Mouse (Mus musculus): ENCODE results near the gene Dars2. TPM values are rescaled to one million over a fixed set of nuclear protein-coding genes. Genes with fewer than 3 reads are reported as not detected.

Gene Dars2
- polyA plus RNA-seq, 1 experiment from 2014 or later, result 26.6 TPM

DNA sequence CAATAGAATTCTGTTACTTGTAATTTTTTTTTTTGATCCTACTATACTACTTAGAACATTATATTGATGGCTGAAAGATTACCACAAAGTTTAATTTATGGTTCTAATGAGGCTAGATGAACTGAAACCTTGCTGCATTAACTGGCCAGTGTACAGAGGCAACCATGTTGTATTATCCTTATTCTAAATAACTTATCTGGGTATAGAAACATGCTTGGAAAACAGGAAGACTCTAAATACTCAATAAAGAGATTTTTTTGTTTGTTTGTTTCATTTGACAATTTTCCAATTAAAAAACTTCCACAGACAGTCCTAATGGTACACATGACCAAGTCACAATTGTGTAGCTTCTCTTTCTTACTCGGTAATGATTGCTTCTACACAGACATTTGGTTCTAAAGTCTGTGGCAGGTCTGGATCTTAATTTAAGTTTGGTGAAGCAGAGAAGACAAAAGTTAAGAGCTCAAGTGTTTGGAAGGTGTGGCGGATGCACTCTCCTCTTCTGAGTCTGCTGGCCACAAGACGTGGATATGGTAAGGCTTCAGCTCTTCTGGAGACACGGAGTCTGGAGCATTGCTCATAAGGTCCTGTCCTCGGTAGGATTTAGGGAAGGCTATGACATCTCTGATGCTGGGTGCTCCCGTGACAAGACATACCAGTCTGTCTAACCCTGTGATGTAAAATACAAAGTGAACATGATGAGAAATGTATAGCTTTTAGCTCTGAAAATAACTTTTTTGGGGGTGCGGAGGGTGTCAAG lies 29.0 kb downstream of the Dars2 start:
- Histone ChIP-seq H3K9ac (no peak overlapping the region), H3K4me1 (replicated peaks) (peaks cover 17% of the 10 kb centered on the region), H3K27me3 (no peaks in the 10 kb centered on the region), H3K4me3 (no peak overlapping the region), H3K9me3 (replicated peaks) (no peaks in the 10 kb centered on the region), H3K36me3 (peaks cover 56% of the 10 kb centered on the region), H3K4me2 (no peak overlapping the region), H3K27ac (no peak overlapping the region)
- WGBS, result 84% methylated on average over 7 of the region's 7 CpGs
- no peak for ATAC-seq (replicated peaks; ENCODE audit: insufficient number of reproducible peaks, insufficient read depth, low FRiP score, low read depth)

DNA sequence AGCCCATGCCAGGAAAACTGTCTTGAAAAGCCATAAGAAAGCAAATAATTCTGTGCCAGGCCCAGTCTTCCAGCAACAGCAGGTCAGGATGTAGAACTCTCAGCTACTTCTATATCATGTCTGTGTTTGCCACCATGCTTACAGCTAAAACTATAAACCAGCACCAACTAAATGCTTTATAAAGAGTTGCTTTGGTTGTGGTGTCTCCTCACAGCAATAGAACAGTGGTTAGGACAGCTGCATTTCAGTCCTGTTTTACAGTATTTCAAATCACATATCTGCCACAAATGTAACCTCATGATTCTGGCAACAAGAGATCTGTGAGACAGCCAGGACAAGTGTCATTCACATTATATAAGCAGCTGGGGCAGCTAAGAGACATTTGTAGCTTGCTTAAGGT lies 29.6 kb downstream of the Dars2 start:
- no peak for ATAC-seq (replicated peaks; ENCODE audit: insufficient number of reproducible peaks, insufficient read depth, low FRiP score, low read depth)
- Histone ChIP-seq H3K4me1 (replicated peaks) (peaks cover 19% of the 10 kb centered on the region), H3K27me3 (no peaks in the 10 kb centered on the region), H3K4me2 (no peak overlapping the region), H3K36me3 (peaks cover 51% of the 10 kb centered on the region), H3K4me3 (no peak overlapping the region), H3K9me3 (replicated peaks) (no peaks in the 10 kb centered on the region), H3K9ac (no peak overlapping the region), H3K27ac (0 out of 2 replicates have a peak overlapping the region, but pooled peaks have one; percentile 40)

DNA sequence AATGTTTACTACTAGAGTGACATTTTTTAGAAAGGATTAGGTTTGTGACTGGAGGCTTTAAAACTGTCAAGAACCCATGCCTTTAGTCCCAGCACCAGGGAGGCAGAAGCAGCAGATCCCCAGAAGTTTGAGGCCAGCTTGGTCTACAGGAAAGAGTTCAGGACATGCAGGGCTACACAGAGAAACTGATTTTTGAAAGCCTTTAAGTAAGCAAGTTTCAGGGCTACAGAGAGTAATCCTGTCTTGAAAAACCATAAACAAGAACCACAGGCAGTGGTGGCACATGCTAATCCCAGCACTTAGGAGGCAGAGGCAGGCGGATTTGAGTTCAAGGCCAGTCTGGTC lies 30.1 kb downstream of the Dars2 start:
- Histone ChIP-seq H3K9ac (no peak overlapping the region), H3K4me2 (no peak overlapping the region), H3K9me3 (replicated peaks) (no peaks in the 10 kb centered on the region), H3K4me3 (no peak overlapping the region), H3K4me1 (replicated peaks) (peaks cover 19% of the 10 kb centered on the region), H3K36me3 (peaks cover 46% of the 10 kb centered on the region), H3K27ac (peak overlapping the region; percentile 40), H3K27me3 (no peaks in the 10 kb centered on the region)
- no peak for ATAC-seq (replicated peaks; ENCODE audit: insufficient number of reproducible peaks, insufficient read depth, low FRiP score, low read depth)
- 68% methylated on average over 1 of the region's 1 CpGs for WGBS

DNA sequence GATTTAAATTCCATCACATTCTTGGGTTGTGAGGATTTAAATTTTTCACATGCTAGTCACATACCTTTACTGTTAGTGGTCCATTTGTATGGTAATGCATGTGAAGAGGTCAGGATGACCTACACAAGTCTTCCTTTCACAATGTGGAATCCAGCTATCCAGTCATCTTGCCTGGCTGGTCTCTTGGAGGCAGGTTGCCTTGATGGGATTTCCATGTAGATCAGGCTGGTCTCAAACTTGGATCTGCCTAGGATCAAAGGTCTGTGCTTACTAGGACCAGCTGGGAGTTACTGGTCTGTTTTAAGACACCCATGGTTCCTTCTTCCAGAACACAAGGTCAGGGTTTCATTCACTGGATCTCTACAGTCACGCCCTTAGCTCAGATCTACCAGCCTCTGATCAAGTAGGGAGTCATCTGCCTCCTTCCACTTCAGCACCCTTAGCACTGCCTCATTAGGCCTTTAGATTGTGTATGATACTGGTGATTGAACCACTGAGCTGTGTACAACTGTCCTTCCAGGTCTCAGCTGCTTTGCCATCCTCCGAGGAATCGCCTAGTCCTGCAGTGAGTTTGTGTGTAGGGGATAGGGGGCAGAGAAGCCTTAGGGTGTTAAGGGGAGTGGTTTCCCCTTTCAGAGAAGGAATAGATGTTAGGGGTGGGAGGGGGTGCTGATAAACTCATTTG lies 30.6 kb downstream of the Dars2 start:
- H3K36me3 ChIP-seq, result peaks cover 41% of the 10 kb centered on the region
- WGBS, result 23% methylated on average over 3 of the region's 3 CpGs
- no peaks in the 10 kb centered on the region for H3K27me3 ChIP-seq
- no peaks in the 10 kb centered on the region for H3K9me3 ChIP-seq (replicated peaks)
- no peak overlapping the region for H3K4me3 ChIP-seq
- peaks cover 19% of the 10 kb centered on the region for H3K4me1 ChIP-seq (replicated peaks)
- H3K27ac ChIP-seq, result peak overlapping the region; percentile 40
- H3K9ac ChIP-seq, result no peak overlapping the region
- no peak for ATAC-seq (replicated peaks; ENCODE audit: insufficient number of reproducible peaks, insufficient read depth, low FRiP score, low read depth)
- no peak overlapping the region for H3K4me2 ChIP-seq

DNA sequence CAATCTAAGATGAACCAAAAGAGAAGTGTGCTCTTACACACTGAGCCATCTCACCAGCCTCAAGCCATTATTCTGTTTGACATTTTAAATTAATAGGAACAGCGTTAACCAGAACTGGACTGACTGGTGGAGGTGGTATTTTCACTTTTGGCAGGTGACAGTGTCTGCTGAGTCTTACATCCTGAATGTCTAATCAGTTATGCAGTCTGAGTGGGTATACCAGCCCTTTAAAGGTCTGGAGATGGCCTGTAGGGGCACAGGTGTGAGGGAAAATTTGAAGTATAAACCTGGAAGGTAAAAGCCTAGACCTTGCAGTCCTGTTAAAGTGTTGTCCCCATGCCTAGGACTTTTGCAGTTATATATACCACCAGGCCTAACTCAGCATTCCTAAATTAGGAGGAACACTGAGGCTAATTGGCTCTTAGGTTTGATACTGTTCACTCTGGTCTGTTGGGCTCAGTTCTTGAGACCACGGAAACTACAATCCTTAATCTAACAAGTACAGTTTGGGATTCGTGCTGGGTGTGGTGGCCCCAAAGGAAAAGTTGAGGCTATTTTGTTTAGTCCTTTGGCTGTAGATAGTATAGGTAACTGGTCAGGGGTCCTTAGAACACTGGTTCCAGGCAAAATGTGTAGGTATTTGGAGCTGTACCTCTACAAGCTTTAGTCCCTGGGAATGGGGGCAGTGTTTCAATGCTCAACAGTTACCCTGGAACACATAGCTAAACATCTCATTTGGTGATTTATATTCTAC lies 31.3 kb downstream of the Dars2 start:
- Histone ChIP-seq H3K9me3 (replicated peaks) (no peaks in the 10 kb centered on the region), H3K4me2 (no peak overlapping the region), H3K27me3 (no peaks in the 10 kb centered on the region), H3K4me1 (replicated peaks) (peaks cover 19% of the 10 kb centered on the region), H3K4me3 (no peak overlapping the region), H3K36me3 (peaks cover 37% of the 10 kb centered on the region), H3K27ac (peak overlapping the region; percentile 40), H3K9ac (no peak overlapping the region)
- WGBS, result 22% methylated on average over 3 of the region's 3 CpGs
- ATAC-seq (replicated peaks; ENCODE audit: insufficient number of reproducible peaks, insufficient read depth, low FRiP score, low read depth), result no peak

DNA sequence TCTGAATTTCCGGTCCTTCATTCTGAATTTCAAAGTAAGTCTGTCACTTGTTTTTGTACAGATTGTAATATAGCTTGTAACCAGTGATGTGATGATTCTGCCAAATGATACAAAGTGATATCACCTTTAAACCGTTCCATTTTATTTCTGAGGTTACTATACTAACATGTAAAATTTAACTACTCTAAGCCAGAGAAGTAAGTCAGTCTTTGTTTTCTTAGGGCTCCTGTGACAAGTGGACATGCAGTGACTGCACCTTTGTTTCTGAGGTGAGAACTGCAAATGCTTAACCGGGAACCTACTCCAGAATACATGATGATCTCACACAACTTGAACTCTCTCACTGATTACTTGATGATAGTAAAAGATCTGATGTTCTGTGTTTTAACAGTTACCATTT lies 32.5 kb downstream of the Dars2 start:
- H3K36me3 ChIP-seq, result peaks cover 32% of the 10 kb centered on the region
- WGBS, result 47% methylated on average over 3 of the region's 3 CpGs
- no peak overlapping the region for H3K4me3 ChIP-seq
- H3K4me1 ChIP-seq (replicated peaks), result peaks cover 28% of the 10 kb centered on the region
- no peak overlapping the region for H3K9ac ChIP-seq
- peak overlapping the region; percentile 53 for H3K4me2 ChIP-seq
- no peak for ATAC-seq (replicated peaks; ENCODE audit: insufficient number of reproducible peaks, insufficient read depth, low FRiP score, low read depth)
- H3K27ac ChIP-seq, result 0 out of 2 replicates have a peak overlapping the region, but pooled peaks have one; percentile 24
- H3K27me3 ChIP-seq, result no peaks in the 10 kb centered on the region
- H3K9me3 ChIP-seq (replicated peaks), result no peaks in the 10 kb centered on the region

DNA sequence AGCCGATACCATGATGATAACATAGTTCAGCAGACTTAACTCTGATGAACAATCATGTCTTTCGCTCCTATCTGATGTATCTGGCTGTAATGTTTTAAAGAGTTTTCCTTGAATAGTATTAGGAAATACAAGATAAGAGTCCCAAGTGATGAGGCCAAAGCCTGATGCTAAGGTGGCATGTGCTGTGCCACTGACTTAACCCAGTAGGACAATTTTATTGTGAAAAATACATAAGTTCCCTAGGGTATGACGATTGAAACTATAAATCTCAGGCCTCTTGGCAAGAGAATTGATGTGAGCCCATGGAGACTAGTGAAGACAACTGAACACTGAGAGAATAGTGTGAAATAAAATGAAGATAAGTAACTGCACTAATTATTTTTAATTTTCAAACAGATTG lies 32.9 kb downstream of the Dars2 start:
- Histone ChIP-seq H3K9ac (peak overlapping the region; percentile 33; the same call in 1 of the 2 replicates), H3K4me2 (peak overlapping the region; percentile 53), H3K27ac (0 out of 2 replicates have a peak overlapping the region, but pooled peaks have one; percentile 24), H3K4me1 (replicated peaks) (peaks cover 28% of the 10 kb centered on the region), H3K4me3 (peak overlapping the region; percentile 30), H3K27me3 (no peaks in the 10 kb centered on the region), H3K36me3 (peaks cover 32% of the 10 kb centered on the region), H3K9me3 (replicated peaks) (no peaks in the 10 kb centered on the region)
- no peak for ATAC-seq (replicated peaks; ENCODE audit: insufficient number of reproducible peaks, insufficient read depth, low FRiP score, low read depth)
- 30% methylated on average over 3 of the region's 3 CpGs for WGBS

DNA sequence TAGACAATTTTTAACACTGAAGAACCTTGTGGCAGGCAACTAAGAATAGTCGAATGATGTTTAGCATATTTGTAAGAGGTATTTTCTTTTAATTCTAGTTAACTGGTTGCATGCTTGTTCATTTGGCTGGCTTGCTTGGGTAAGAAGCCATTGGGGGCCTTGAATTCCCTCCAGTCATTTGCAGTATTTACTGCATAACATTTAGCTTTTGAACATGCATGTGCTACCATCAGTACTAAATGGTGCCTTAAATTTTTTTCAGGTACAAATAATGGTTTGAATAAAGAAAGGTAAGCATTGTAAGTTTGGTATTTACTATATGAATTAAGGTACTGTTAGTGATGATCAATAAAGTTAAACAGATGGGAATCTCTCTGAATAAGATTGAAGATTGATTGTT lies 33.4 kb downstream of the Dars2 start:
- peaks cover 38% of the 10 kb centered on the region for H3K36me3 ChIP-seq

DNA sequence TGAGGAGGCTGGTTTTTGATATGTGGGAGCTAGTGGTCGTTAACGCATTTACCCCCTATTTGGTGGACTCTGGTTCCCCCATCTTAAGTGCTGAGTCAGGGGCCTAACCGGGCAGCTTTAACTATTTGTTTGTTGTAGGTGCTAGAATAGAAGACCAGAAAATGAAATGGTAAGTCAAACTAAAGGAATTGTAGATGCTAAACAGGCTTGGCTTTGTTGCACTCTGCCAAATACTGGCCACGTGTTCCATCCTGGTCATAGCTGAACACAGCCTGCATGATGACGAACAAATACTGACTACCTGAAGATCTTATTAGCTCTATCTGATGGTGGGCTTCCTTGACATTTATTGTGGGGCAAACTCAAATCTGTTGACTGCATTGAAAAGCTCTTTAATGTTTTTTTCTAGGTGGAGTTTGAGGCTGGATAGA lies 34.0 kb downstream of the Dars2 start:
- H3K36me3 ChIP-seq, result peaks cover 41% of the 10 kb centered on the region
- no peaks in the 10 kb centered on the region for H3K27me3 ChIP-seq
- H3K27ac ChIP-seq, result peak overlapping the region; percentile 95
- ATAC-seq (replicated peaks; ENCODE audit: insufficient number of reproducible peaks, insufficient read depth, low FRiP score, low read depth), result no peak
- 2% methylated on average over 5 of the region's 5 CpGs for WGBS
- H3K9ac ChIP-seq, result peak overlapping the region; percentile 79
- H3K4me3 ChIP-seq, result peak overlapping the region; percentile 82
- peaks cover 28% of the 10 kb centered on the region for H3K4me1 ChIP-seq (replicated peaks)
- H3K4me2 ChIP-seq, result peak overlapping the region; percentile 87
- no peaks in the 10 kb centered on the region for H3K9me3 ChIP-seq (replicated peaks)

More for the DNA sequence above, 33.4 kb downstream of the Dars2 start:
- 9% methylated on average over 1 of the region's 1 CpGs for WGBS
- Histone ChIP-seq H3K27me3 (no peaks in the 10 kb centered on the region), H3K27ac (peak overlapping the region; percentile 95; the same call in 1 of the 2 replicates), H3K9me3 (replicated peaks) (no peaks in the 10 kb centered on the region), H3K4me1 (replicated peaks) (peaks cover 28% of the 10 kb centered on the region), H3K9ac (peak overlapping the region; percentile 79), H3K4me2 (peak overlapping the region; percentile 87), H3K4me3 (peak overlapping the region; percentile 82)
- no peak for ATAC-seq (replicated peaks; ENCODE audit: insufficient number of reproducible peaks, insufficient read depth, low FRiP score, low read depth)

DNA sequence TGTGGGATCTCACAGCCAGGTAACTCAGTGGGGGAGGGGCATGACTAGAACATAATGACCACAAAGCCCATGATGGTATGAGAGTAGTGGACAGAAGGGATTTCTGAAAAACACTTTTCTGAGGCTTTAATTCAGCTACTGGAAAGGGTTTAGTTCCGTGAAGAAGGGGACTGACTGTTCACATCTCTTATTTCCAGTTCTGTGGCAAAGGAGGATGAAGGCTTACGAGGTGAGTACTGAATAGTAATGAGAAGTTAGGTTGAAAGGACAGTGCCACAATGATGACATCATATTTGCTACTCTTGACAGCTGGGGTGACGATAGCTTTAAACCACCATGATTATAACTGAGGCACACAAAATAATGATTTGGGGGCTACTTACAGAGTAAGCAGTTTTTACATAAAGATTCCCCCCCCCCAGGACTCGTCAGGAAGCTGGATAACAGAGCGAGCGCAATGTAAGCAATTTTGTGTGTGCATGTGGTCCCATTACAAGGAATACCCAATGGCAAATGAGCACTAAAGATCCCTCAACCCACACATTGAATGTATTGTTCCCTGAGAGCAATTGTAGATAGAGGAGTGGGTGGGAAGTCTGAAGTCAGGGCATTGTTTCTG lies 34.6 kb downstream of the Dars2 start:
- under 1% methylated on average over 6 of the region's 6 CpGs for WGBS
- no peaks in the 10 kb centered on the region for H3K9me3 ChIP-seq (replicated peaks)
- H3K4me2 ChIP-seq, result peak overlapping the region; percentile 87
- H3K36me3 ChIP-seq, result peaks cover 45% of the 10 kb centered on the region
- H3K27me3 ChIP-seq, result no peaks in the 10 kb centered on the region
- peaks cover 28% of the 10 kb centered on the region for H3K4me1 ChIP-seq (replicated peaks)
- H3K4me3 ChIP-seq, result peak overlapping the region; percentile 82
- no peak for ATAC-seq (replicated peaks; ENCODE audit: insufficient number of reproducible peaks, insufficient read depth, low FRiP score, low read depth)
- H3K9ac ChIP-seq, result peak overlapping the region; percentile 79
- peak overlapping the region; percentile 95 for H3K27ac ChIP-seq

DNA sequence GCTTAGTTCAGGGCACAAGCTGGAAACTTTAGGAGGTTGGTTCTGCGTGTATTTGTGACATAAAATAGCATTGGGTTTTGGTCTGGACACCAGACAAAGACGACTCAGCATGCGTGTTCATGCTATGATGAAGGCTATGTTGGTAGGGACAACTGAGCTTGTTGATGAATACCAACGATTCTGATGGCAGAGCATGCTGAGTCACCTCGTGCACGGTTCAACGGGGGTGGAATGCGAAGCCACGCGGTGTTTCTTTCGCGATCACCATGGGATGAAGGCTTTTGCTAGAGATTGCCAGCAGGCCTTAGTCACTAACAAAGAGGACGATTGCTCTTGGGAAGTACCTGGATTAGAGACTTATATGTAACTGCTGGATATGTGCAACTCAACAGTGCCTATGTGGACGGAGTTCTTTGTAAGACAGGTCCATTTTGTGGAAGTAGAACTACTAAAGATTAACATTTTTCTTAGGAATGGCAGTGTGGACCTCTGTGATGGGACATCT lies 35.1 kb downstream of the Dars2 start:
- no peak for ATAC-seq (replicated peaks; ENCODE audit: insufficient number of reproducible peaks, insufficient read depth, low FRiP score, low read depth)
- Histone ChIP-seq H3K27me3 (no peaks in the 10 kb centered on the region), H3K36me3 (peaks cover 45% of the 10 kb centered on the region), H3K4me1 (replicated peaks) (peaks cover 28% of the 10 kb centered on the region), H3K27ac (peak overlapping the region; percentile 95), H3K9me3 (replicated peaks) (no peaks in the 10 kb centered on the region), H3K4me2 (peak overlapping the region; percentile 87), H3K4me3 (peak overlapping the region; percentile 82), H3K9ac (peak overlapping the region; percentile 79)
- under 1% methylated on average over 14 of the region's 14 CpGs for WGBS
